Mouse (Mus musculus): ENCODE measurements at regions not wholly inside any gene's neighbourhood (a gene's known extent, or its start where the extent isn't known, plus 50 kb on each side); places are given as distances from the start of the nearest gene placed in this dataset.

- Histone ChIP-seq H3K4me3 (ENCODE audit: control insufficient read depth in 1 of 2, insufficient read depth in 1 of 2, low read depth in 2 of 2, low read length in 2 of 2) (no peak overlapping the region), H3K36me3 (ENCODE audit: control insufficient read depth in 1 of 2, insufficient read depth in 2 of 2, low read length in 2 of 2) (no peaks in the 10 kb centered on the region), H3K79me2 (ENCODE audit: control insufficient read depth, insufficient read depth, low read length, poor library complexity) (no peaks in the 10 kb centered on the region), H3K9me3 (replicated peaks; ENCODE audit: insufficient read depth, low read length) (no peaks in the 10 kb centered on the region), H3K27ac (ENCODE audit: control insufficient read depth, low read depth, low read length) (no peak overlapping the region), H3K27me3 (ENCODE audit: control insufficient read depth in 1 of 2, insufficient read depth in 2 of 2, low read length in 2 of 2) (no peaks in the 10 kb centered on the region; a peak in 1 of 4 replicates), H3K4me1 (ENCODE audit: control insufficient read depth in 1 of 2, insufficient read depth in 2 of 2, low read length in 2 of 2) (no peaks in the 10 kb centered on the region), H3K9ac (ENCODE audit: control insufficient read depth, low read depth, low read length, poor library complexity, severe bottlenecking) (no peak overlapping the region)
- DNase-seq (ENCODE audit: low read depth, low spot score): no peak
- no peak for TF ChIP-seq MYB (IDR thresholded peaks at IDR 0.05; ENCODE audit: low read depth, low read length)
- TF ChIP-seq KAT2A (conservative IDR thresholded peaks at IDR 0.05; ENCODE audit: low read depth, low read length): no peak
- no peak for TF ChIP-seq CHD2 (IDR thresholded peaks at IDR 0.05; ENCODE audit: low read length)
- no peak for TF ChIP-seq ETS1 (IDR thresholded peaks at IDR 0.05; ENCODE audit: low read depth, low read length)
- no peak for TF ChIP-seq RCOR1 (IDR thresholded peaks at IDR 0.05; ENCODE audit: low read depth, low read length)
- no peak for TF ChIP-seq POLR2AphosphoS2 (IDR thresholded peaks at IDR 0.05; ENCODE audit: low read length)
- no peak for TF ChIP-seq USF1 (IDR thresholded peaks at IDR 0.05; ENCODE audit: low read depth, low read length)
- TF ChIP-seq CHD1 (IDR thresholded peaks at IDR 0.05; ENCODE audit: low read depth, low read length): no peak
- no peak for TF ChIP-seq GABPA (IDR thresholded peaks at IDR 0.05; ENCODE audit: low read depth, low read length)
- TF ChIP-seq ZC3H11A (IDR thresholded peaks at IDR 0.05; ENCODE audit: low read depth, low read length): no peak
These were observed 175.2 kb upstream of the Meox2 start for GRCm38 (mm10) chr12:36933118-36933610.

- TF ChIP-seq MEF2A (IDR thresholded peaks at IDR 0.05; ENCODE audit: extremely low read depth, insufficient replicate concordance, low read depth, low read length, poor library complexity, severe bottlenecking) (no peak), GATA1 (IDR thresholded peaks at IDR 0.05; ENCODE audit: low read depth, low read length) (no peak), ZKSCAN1 (IDR thresholded peaks at IDR 0.05; ENCODE audit: low read depth, low read length) (no peak), ELF1 (IDR thresholded peaks at IDR 0.05; ENCODE audit: low read depth, low read length) (no peak), MAZ (IDR thresholded peaks at IDR 0.05; ENCODE audit: low read depth, low read length) (no peak), CHD2 (IDR thresholded peaks at IDR 0.05; ENCODE audit: low read length) (no peak), MAFK (IDR thresholded peaks at IDR 0.05; ENCODE audit: borderline replicate concordance, low read depth, low read length) (no peak), MAX (IDR thresholded peaks at IDR 0.05; ENCODE audit: low read length) (no peak), SIN3A (IDR thresholded peaks at IDR 0.05; ENCODE audit: low read length) (no peak), ETS1 (IDR thresholded peaks at IDR 0.05; ENCODE audit: low read depth, low read length) (no peak), CTCF (IDR thresholded peaks at IDR 0.05 in 2 of 3, conservative IDR thresholded peaks at IDR 0.05 in 1 of 3; ENCODE audit: control insufficient read depth in 1 of 3, insufficient read depth in 1 of 3, low read depth in 2 of 3, low read length in 3 of 3, poor library complexity in 1 of 3, severe bottlenecking in 1 of 3) (no peak)
- Histone ChIP-seq H3K4me3 (ENCODE audit: control insufficient read depth in 1 of 2, insufficient read depth in 1 of 2, low read depth in 2 of 2, low read length in 2 of 2) (no peak overlapping the region), H3K27ac (ENCODE audit: control insufficient read depth, low read depth, low read length) (no peak overlapping the region), H3K36me3 (ENCODE audit: control insufficient read depth in 1 of 2, insufficient read depth in 2 of 2, low read length in 2 of 2) (no peaks in the 10 kb centered on the region), H3K9me3 (replicated peaks; ENCODE audit: insufficient read depth, low read length) (no peaks in the 10 kb centered on the region), H3K27me3 (ENCODE audit: control insufficient read depth in 1 of 2, insufficient read depth in 2 of 2, low read length in 2 of 2) (no peaks in the 10 kb centered on the region), H3K79me2 (ENCODE audit: control insufficient read depth, insufficient read depth, low read length, poor library complexity) (no peaks in the 10 kb centered on the region), H3K9ac (ENCODE audit: control insufficient read depth, low read depth, low read length, poor library complexity, severe bottlenecking) (no peak overlapping the region), H3K4me1 (ENCODE audit: control insufficient read depth in 1 of 2, insufficient read depth in 2 of 2, low read length in 2 of 2) (no peaks in the 10 kb centered on the region)
- DNase-seq (ENCODE audit: low read depth, low spot score): no peak
These were observed 164.4 kb upstream of the Meox2 start for GRCm38 (mm10) chr12:36943903-36944302.
